Mouse (Mus musculus) stomach, postnatal 0 days (tissue): ENCODE measurements around the gene Mpdz.

Experiments used
- CTCF ChIP-seq: IDR thresholded peaks from 2 replicates; pipeline ENCODE4 v1.5.1; 2016; ENCODE audit warnings: antibody characterized with exemption, low read depth, mild to moderate bottlenecking, moderate library complexity
- EP300 ChIP-seq: optimal IDR thresholded peaks from 2 replicates; pipeline ENCODE3; 2016; ENCODE audit warnings: antibody characterized with exemption

DNA sequence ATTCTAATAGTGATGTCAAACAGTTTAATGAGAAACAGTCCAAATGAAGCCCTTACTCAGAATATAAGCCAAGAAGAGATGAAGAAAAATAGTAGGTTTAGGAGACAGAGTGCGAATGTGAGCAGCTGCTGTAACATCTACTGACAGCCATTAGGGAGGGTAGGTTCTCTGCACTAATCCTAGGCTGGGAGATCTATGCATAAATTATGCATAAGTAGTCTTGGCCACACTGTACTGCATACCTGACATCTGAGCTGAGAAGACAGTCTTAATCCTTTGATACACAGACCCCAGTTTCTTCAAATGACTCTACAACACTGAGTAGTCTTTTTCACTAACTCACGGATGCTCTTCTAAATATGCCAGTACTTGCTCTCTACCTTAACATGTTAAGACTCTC, 114.9 kb downstream of the Mpdz start:
- TF ChIP-seq CTCF (no peak), EP300 (no peak)
